Mouse (Mus musculus) olfactory bulb, adult 2 months (tissue): ENCODE measurements around the gene Fgfr2. TPM values are rescaled to one million over a fixed set of nuclear protein-coding genes. Genes with fewer than 3 reads are reported as not detected.

ENCODE experiments used
- H3K27ac ChIP-seq: fragments of 200-500 bp; 2 replicates; pipeline ENCODE4 v1.5.1; 2012; ENCODE audit warnings: low read depth, low read length; ENCODE audit not compliant: insufficient read depth
- H3K4me1 ChIP-seq: fragments of 200-500 bp; 2 replicates; pipeline ENCODE4 v1.6.1; 2012; ENCODE audit warnings: low read length; ENCODE audit not compliant: control insufficient read depth, insufficient read depth
- H3K4me3 ChIP-seq: fragments of 200-500 bp; 2 replicates; pipeline ENCODE4 v1.5.1; 2012; ENCODE audit warnings: mild to moderate bottlenecking, low read depth, low read length, moderate library complexity; ENCODE audit not compliant: insufficient read depth
- CTCF ChIP-seq: fragments of 200-500 bp; IDR thresholded peaks from 2 replicates; pipeline ENCODE4 v1.5.1; 2012; ENCODE audit warnings: low read depth, mild to moderate bottlenecking, low read length, moderate library complexity; ENCODE audit not compliant: insufficient read depth
- POLR2A ChIP-seq: fragments of 200-500 bp; IDR thresholded peaks from 2 replicates; pipeline ENCODE4 v1.6.1; 2012; ENCODE audit warnings: mild to moderate bottlenecking, low read depth, low read length, moderate library complexity; ENCODE audit not compliant: insufficient read depth
- WGBS: fragments of 180-500 bp; shearing (Covaris S2); methylation state at CpG from one replicate; pipeline ENCODE4 v1.1.7; 2018; 5-methylcytosine and 5-hydroxymethylcytosine counted together
- polyA plus RNA-seq: library from polyadenylated mRNA; stranded (reverse); fragments of >200 nt; gene quantifications from 2 replicates; pipeline ENCODE4 v1.2.4, GENCODE M21; 2012; ENCODE audit warnings: low replicate concordance; ENCODE audit not compliant: missing spikeins, insufficient read depth, insufficient read length

Fgfr2 gene
- polyA plus RNA-seq, 1 experiment = not detected

GRCm38 (mm10) chr7:132358709-132359108 is 764.4 kb downstream of the Fgfr2 start:
- WGBS = 76% methylated on average over 4 of the region's 4 CpGs
- TF ChIP-seq CTCF = no peak
- TF ChIP-seq POLR2A = no peak
- Histone ChIP-seq H3K4me1 (peaks cover 2% of the 10 kb centered on the region; the same call in 1 of the 2 replicates), H3K4me3 (no peak overlapping the region), H3K27ac (no peak overlapping the region)

GRCm38 (mm10) chr7:132358250-132358649 is 764.9 kb downstream of the Fgfr2 start:
- TF ChIP-seq POLR2A (no peak), CTCF (no peak)
- no peak overlapping the region for H3K27ac ChIP-seq
- H3K4me3 ChIP-seq = no peak overlapping the region
- 80% methylated on average over 3 of the region's 3 CpGs for WGBS
- H3K4me1 ChIP-seq = peaks cover 2% of the 10 kb centered on the region; the same call in 1 of the 2 replicates

GRCm38 (mm10) chr7:132357841-132358237 is 765.3 kb downstream of the Fgfr2 start:
- Histone ChIP-seq H3K4me3 (no peak overlapping the region), H3K4me1 (peaks cover 2% of the 10 kb centered on the region; the same call in 1 of the 2 replicates), H3K27ac (no peak overlapping the region)
- 96% methylated on average over 3 of the region's 3 CpGs for WGBS
- TF ChIP-seq CTCF (no peak), POLR2A (no peak)

- Histone ChIP-seq H3K4me1 (no peaks in the 10 kb centered on the region), H3K4me3 (no peak overlapping the region), H3K27ac (no peak overlapping the region)
- TF ChIP-seq POLR2A (no peak), CTCF (no peak)
- 65% methylated on average over 10 of the region's 10 CpGs for WGBS
Measured at GRCm38 (mm10) chr7:132356881-132357840, 766.0 kb downstream of the Fgfr2 start.

GRCm38 (mm10) chr7:132356185-132356584 is 767.0 kb downstream of the Fgfr2 start:
- Histone ChIP-seq H3K27ac (no peak overlapping the region), H3K4me1 (no peaks in the 10 kb centered on the region), H3K4me3 (no peak overlapping the region)
- WGBS = 38% methylated on average over 8 of the region's 8 CpGs
- TF ChIP-seq CTCF (no peak), POLR2A (no peak)

- TF ChIP-seq CTCF = no peak
- no peak for TF ChIP-seq POLR2A
- WGBS = 78% methylated on average over 6 of the region's 6 CpGs
- Histone ChIP-seq H3K4me3 (no peak overlapping the region), H3K27ac (no peak overlapping the region), H3K4me1 (no peaks in the 10 kb centered on the region)
Measured at GRCm38 (mm10) chr7:132355767-132356166, 767.4 kb downstream of the Fgfr2 start.

GRCm38 (mm10) chr7:132349075-132349572 is 774.0 kb downstream of the Fgfr2 start:
- H3K27ac ChIP-seq = no peak overlapping the region
- peaks cover 12% of the 10 kb centered on the region for H3K4me1 ChIP-seq
- no peak for TF ChIP-seq CTCF
- TF ChIP-seq POLR2A = no peak
- H3K4me3 ChIP-seq = no peak overlapping the region
- 84% methylated on average over 6 of the region's 6 CpGs for WGBS

GRCm38 (mm10) chr7:132347273-132348045 is 775.7 kb downstream of the Fgfr2 start:
- 73% methylated on average over 9 of the region's 9 CpGs for WGBS
- TF ChIP-seq CTCF (no peak), POLR2A (no peak)
- Histone ChIP-seq H3K4me1 (peaks cover 13% of the 10 kb centered on the region), H3K4me3 (no peak overlapping the region), H3K27ac (no peak overlapping the region)

- no peak overlapping the region for H3K4me3 ChIP-seq
- peaks cover 13% of the 10 kb centered on the region for H3K4me1 ChIP-seq
- 62% methylated on average over 5 of the region's 5 CpGs for WGBS
- TF ChIP-seq POLR2A = no peak
- TF ChIP-seq CTCF = no peak
- H3K27ac ChIP-seq = no peak overlapping the region
Measured at GRCm38 (mm10) chr7:132345526-132346070, 777.6 kb downstream of the Fgfr2 start.
